Mouse (Mus musculus) frontal cortex, postnatal 36 days (tissue): ENCODE measurements around the gene Aqr.

Experiments
- DNase-seq, 2 experiments: peaks; one replicate each; pipeline ENCODE4 v3.0.0; 2022; ENCODE audit warnings: low spot score in 2 of 2

Gene Aqr

DNA sequence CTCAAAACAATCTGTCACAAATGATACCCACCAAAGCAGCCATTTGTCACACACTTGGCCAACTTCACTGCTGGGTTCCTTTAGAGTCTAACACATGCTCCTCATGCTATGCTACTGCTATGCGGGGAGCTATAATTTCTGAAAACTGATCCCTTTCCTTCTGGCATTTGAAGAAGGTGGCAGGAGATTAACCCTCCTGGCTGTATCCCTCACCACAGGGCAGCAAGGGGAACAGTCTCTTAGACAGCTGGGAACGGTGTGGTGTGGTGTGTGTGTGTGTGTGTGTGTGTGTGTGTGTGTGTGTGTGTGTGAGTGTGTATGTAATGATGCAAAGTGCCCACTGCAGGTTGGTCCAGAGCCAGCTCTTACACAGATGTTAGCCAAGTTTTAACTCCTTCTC is 51.0 kb downstream of the Aqr start:
- no peak for DNase-seq

DNA sequence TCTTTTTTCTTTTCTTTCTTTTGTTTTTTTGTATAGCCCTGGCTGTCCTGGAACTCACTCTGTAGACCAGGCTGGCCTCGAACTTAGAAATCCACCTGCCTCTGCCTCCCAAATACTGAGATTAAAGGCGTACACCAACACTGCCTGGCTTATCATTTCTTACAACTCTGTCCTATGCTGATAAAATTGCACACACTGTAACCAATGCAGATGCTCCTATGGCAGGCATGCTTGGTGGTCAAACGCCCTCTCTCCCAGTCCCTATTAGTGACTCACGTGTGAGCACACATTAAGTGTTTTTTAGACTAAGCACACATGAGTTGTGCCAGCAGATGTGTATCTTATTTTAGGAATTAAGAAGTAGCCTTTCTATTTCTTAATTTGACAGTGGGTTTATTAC is 53.5 kb downstream of the Aqr start:
- no peak for DNase-seq

DNA sequence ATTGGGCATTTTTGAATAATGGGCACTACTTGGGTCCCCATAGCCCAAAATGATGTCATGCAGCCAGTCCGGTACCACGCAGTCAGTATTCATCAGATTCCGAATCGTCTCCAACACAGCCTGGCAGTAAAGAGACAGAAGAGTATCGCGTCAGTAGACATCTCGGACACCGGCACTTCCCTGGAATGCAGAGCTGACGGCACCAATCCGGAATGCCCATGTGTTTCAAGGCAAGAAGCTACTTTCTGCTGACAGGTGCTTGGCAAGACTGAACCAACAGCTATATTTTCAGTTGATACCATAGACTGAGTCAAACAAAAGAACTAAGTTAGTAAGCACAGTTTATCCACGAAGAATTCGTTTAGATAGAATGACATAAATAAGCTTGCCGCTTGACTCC is 56.2 kb downstream of the Aqr start:
- no peak for DNase-seq

DNA sequence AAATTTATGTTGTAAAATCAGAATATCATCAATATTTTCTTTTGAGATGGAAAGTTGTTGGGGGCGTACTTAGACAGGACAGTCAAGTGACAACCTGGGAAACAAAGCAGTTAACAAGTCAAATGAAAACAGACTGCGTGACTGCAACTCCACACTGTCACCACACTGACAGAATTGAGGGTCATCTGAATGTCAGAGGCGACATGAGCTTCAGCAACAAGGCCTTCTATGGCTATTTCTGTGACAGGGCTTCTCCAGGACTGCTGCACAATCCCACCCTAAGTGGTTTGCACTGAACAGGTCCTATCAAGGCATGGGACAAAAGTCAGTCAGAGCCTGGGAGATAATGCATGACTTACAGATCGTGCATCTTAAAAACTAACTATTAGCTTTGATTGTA is 63.5 kb downstream of the Aqr start:
- no peak for DNase-seq

DNA sequence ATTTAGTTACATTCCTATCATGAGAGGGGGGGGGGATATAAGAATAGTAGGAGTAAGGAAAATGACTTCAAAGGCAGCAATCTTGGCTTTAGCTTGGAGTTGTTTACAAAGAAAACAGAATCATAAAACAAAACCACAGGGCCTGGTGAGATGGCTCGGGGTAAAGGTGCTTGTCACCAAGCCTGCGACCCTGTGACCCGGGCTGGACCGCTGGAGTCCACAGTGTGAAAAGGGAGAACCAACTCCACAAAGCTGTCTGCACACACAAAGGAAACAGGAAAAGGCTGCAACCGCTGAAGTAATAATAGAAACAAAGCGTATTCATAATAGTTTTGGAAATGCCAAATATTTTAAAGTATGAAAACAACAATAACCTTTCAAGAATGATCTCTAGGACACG is 67.4 kb downstream of the Aqr start:
- no peak for DNase-seq

DNA sequence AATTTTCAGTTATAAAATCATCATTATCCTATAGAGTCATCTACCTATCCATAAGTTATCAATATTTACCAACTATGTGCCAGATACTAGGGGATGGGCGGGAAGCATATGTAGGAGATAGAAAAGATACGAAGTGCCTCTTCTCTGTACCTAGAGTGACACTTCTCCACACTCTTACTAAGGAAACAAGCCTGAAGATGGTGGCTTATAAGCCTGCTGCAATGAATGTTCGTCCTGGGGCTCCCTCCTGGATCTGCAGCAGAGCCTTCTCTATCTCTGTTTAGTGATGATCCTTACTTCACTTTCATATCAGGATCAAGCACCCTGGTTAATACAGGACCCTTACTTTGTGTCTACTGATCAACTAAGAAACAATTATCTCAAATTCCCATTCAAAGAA is 69.2 kb downstream of the Aqr start:
- DNase-seq, result no peak

DNA sequence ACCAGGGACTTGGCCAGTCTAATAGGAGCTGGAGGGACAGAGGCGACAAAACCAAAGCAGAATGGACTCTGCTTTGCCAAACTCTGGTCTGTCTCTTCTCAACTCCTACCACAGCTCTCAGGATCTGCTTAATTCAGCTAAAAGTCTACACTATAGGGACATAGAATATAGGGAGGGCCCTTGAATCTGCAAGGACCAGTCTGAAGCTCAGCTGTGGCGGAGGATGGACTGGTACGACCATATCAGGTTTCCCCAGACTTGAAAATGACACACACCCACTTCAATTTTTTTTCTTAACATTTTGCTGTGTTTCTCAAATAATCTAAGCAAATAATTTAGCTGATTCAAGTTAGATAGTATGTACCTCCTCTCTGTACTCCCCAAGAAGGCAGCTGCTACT is 69.6 kb downstream of the Aqr start:
- no peak for DNase-seq

DNA sequence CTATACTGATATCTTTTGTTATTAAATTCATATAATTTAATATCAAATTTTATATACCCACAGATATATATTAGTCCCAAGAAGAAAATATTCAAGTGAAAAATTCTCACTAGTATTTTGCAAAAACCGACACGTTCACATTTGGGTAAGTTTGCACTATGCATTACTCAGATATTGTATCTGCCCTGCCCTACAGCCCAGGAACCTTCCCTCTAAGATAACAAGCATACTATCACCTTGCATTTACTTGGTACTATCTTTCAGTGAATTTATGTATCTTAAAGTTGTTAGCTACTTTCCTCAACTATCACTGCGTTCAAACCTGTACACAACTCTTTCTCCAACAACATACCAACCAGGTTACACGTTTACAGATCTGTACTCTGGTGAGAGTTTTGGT is 71.3 kb downstream of the Aqr start:
- DNase-seq, result no peak

DNA sequence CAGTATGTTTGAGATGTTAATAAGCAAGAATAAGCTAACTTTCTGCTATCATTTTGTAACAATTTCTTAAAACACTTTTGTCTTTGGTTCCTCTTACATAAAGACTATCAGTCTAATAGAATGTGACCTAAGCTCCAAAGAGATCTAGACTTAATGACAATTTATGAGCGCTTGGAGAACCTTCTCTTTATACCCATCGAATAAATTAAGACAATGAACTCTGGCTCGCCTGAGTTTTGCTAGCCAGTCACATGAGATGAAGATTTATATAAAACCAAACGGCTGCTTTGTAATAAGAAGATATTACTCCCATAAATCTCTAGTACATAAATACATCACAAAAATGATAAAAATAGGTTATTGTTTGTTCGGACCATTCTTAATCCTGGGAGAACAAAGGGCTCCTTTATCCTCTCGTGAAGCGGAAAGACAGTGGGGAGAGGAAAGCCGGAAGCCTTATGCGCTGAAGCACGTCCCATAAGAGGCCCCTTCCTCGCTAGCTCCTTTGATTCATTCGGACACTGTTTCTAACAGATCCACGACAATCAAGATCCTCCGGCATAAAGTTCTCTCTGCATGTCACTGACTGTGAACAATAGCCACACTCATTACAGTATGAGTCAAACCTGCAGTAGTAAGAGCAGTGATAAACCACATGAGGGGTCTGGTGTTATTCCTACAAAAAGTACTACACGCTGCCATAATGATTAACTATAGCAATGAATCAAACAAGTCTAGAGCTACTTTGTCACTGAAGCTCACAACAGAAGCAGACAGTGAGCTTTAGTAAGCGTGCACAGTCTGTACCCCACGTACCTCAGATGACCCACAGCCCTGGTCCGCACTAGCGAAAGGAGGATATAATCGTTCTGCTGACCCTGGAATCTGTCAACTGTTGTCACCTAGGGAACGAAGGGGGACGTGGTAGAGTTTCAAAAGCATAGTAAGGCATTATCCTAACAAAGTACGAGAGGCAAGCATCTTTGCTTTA is 79.2 kb downstream of the Aqr start:
- DNase-seq, result no peak

DNA sequence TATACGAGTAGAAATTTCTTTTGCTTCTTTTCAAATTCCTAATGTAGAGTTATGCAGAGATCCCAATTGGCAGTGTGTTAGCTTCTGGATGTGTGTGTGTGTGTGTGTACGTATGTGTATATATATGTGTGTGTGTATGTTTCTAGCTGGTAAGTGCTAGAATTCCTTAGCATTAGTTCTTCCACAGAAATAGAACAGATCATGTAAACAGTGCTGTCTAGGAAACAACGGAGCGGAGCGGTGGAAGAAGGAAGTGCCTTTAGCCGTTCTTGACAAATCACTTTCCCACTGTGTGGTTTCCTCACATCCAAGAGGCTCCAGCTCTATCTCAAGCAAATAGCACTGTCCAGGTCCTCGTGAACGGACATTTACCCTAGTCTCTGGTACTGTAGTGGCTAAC is 80.4 kb downstream of the Aqr start:
- no peak for DNase-seq

DNA sequence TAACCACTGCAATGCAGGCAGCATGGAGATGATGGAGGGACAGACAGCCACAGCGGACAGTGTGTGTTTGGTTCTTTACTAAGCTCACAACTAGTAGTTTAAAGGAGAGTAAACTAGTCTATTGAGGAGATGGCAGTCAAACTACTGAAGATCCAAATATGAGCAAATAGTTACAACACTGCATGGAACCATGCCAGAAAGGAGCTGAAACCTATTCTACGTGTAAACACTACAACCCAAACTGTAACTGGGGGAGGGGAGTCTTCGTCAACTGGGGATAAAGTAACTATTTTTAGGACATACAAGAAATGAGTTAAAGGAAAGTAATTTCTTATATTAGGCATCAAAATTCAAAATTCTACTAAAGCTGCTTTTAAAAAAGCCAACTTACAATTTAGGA is 84.4 kb downstream of the Aqr start:
- DNase-seq, result no peak

DNA sequence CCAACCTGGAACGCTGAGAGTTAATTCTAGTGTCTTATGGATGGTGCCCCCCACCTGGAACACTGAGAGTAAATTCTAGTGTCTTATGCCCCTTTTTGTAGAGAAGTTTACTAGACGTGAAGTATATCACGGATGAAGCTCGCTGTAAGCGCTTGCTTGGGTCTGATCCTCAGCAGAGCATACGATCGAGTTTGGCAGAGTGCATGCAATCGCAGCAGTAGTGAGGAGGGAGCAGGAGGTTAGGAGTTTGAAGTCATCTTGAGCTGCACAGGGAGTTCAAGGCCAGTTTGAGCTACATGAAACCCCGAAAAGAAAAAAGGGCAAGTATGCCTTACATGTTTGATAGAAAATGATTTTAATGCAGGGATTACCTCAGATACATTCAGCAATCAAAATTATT is 86.0 kb downstream of the Aqr start:
- no peak for DNase-seq

DNA sequence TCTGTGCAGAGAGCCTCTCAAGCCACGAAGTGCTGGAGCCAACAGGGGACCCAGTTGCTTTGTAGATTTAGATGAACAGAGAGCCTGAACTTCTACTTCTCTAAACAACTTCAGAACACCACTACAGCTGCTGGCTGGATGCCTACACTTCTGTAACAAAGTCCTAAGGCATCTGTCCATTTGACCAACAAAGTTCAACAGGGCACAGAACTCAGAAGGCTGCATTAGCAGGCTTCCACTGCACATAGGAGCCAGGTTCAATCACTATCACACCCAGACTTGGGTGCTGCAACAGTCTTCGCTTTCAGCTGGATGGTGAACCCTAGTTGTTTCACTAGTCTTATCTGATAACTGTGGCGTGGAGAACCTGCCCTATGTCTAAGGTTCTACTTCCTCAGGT is 87.0 kb downstream of the Aqr start:
- DNase-seq, result no peak

DNA sequence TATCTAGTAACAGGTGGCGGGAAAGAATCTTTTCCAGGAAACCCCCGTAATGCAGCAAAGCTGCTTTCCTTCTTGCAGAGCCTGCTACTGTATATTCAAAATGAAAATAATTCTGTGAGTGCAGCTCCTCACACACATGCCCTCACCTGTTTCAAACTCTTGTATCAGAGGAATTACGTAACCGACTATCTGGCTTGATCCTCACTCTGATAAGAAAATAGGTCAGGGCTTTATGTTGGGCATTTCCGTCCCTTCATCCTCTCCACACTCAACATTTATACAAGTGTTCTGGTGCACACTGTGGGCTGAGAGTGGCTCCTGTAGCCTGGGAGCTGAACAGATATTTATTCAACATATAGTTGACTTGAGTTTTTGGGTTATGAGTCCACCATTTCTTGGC is 87.7 kb downstream of the Aqr start:
- no peak for DNase-seq

DNA sequence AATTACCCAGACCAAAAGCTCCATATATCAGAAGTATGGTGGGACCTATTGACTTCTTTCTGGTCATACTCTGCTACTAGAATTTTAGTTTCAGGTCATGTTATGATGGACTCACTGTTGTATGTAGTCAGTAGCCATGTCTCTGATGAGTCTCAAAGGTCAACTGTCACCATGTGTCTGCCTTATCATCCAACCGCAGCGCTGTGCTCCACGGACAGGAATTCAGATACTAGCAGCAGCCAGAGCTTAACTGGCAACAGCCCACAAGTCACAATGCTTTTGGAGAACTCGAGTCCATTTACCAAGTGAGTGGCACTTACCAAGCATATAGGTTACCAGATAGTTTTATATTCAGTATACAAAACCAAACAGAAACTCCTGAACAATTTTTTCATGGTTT is 89.2 kb downstream of the Aqr start:
- DNase-seq, result no peak

DNA sequence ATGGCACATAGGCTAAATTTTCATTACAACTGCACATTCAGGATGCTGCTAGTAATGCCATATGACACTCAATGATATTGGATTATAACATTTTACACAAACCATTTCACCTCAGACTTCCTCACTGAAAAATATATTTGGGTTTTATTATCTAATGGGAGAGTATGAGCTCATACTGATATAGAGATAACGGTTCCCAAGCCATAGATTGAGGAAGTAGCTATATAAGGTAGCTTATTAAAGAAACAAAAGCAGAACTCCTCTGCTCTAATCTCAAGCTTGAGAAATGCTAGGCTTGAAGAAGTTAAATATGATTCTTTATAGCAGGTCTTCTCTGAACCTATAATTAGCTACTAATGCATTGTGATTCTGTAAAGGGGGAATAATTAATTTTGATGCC is 90.3 kb downstream of the Aqr start:
- no peak for DNase-seq

DNA sequence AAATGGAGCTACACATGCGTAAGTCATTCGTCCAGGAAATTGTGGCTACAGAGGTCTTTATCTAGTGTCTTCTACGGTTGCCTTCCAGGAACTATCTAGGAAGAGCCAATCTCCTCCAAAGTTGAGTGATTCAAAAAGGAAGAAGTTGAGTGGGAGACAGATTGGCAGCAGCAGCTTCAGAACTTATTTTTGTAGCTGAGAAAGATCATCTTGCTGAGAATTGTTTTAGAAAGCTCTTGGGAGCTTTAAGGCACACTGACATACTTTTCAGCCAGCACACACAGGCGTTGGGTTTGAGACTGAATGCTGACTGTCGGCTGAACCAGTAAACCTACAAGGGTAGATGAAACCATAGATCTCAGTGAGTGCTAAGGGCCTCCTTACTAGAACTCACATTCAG is 91.5 kb downstream of the Aqr start:
- peak in 1 of 2 experiments; percentile 58 for DNase-seq

DNA sequence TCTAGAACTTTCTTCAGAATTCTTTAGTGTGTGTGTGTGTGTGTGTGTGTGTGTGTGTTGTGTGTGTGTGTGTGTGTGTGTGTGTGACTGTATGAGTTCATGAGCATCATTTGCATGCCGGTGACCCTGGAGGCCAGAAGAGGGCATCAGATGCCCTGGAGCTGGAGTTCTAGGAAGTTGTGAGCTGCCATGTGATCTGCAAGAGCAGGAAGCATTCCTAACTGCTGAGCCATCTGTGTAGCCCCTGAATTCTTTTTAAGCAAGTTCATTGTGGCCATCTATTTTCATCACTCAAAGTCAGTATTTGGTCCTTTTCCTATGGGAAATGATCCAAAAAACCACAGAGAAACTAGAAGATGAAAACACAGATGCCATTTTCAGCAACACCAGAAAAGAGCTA is 92.1 kb downstream of the Aqr start:
- no peak for DNase-seq

DNA sequence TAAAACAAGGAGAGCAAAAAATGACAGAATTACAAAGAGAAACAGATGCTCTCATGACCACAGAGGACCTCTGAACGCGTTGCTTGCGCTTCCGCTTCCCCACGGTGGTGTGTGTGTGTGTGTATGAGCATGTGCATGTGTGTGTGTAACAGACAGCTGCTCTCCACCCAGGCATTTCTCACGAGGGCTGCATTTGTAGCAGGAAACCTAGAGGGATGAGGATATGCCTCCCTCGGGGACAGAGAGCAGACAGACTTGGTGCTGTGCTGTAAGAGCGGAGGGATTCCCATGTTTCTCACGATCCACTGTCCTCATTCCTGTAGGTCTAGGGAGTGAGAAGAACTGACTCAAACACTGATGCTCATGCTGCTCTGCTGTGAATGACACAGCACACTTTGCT is 93.2 kb downstream of the Aqr start:
- DNase-seq, result no peak

DNA sequence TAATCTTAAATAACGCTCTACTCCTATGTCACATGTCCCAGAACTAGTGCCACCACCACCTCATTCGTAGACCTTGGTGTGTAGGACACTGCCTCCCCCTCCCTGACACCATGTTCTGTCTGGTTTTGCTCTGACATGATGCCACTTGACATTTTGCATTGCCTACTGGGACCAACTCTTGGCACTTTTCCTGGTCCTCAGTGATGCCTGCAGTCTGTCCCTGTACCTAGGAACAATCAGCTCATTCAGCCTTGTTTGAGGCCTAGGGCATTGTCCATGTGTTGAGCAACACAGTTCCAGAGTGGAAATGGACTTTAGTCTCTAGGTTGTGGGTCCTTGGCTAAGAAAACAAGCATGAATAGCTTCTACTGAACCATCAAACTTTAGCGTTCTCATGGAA is 97.0 kb downstream of the Aqr start:
- no peak for DNase-seq

DNA sequence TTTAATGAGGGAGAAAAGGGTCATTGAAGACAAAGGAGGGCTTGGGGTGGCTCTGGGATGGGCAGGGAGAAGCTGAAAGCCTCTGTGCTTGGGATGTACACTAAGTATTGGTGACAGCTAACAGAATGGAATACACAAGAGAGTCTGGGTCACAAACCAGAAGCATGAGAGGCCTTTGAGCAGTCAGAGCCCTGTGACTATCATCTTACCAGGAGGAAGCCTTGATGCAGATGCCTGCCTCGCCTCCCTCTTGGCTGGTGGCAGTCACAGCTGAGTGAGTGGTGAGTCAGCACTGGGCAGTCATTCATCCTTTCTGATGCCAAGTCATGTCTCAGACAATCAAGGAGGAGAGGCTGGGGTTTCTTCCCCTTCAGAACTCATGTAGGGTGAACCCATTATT is 99.6 kb downstream of the Aqr start:
- DNase-seq, result no peak

DNA sequence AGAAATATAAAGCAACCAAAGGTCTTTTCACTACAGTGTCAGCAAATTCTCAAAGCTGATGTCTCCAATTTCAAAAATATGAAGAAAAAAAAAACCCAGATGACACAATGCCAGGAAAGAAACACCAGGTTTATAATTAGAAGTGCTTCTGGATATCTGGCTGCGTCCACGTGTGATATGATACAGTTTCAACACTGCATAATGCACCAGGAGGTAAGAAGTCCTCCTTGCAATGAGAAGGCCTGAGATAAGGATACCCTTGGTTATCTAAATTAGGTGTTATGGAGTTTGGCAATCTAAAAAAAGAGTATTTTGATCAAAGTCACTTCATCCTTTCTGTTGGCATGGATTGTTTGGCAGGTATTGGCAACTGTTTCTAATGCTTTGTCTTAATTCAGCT is 114.9 kb downstream of the Aqr start:
- DNase-seq, result no peak

DNA sequence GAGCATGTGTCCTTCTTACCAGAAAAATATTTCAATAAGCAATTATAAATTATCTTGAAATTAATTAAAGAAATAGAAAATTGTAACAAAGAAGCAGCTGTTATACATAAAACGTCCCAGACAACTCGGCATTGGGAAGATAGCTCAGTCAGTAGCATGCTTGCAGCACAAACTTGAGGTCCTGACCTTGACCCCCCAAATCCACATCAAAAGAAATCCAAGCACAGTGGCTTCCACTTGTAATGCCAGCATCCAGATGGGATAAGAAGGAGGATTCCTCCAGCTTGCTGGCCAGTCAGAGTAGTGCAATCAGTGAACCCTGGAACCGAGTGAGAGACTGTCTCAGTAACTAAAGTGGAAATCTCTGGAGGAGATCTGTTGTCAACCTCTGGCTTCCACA is 120.6 kb downstream of the Aqr start:
- no peak for DNase-seq

DNA sequence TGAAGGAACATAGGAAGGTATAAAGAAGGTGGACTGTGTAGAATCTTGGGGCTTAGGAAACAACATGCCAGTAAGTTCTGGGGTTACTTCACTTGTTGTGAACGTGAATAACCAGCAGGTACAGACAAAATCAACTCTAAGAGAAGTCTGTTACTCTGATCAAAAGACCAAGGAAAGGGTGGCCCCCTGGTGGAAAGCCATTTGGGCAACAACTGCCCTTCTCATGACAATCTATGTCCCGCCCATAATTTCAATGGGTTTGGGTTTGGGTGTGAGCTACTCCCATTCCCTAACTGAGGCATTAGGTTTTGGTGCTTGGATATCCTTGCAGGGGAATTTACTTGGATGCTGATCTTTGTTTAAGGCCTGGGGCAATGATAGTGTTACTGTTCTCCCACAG is 122.8 kb downstream of the Aqr start:
- DNase-seq, result no peak
